Mouse (Mus musculus) liver, embryonic 13.5 days (tissue): ENCODE measurements around the gene Pdlim3. TPM values are rescaled to one million over a fixed set of nuclear protein-coding genes. Genes with fewer than 3 reads are reported as not detected.

Experiments used
- ATAC-seq: fragments of 200-750 bp; cut with Nextera tagmentation; 2 replicates; pipeline ENCODE4 v1.8.0; 2017; ENCODE audit warnings: low read depth, mild to moderate bottlenecking, moderate number of reproducible peaks, moderate library complexity
- DNase-seq: peaks from one replicate; pipeline ENCODE4 v3.0.0; 2022
- H3K27ac ChIP-seq: fragments of 300-500 bp; sonication (generic); 2 replicates; pipeline ENCODE4 v1.5.1; 2015; ENCODE audit warnings: moderate library complexity, mild to moderate bottlenecking, inconsistent platforms
- H3K27me3 ChIP-seq: fragments of 300-500 bp; sonication (generic); 2 replicates; pipeline ENCODE4 v1.6.1; 2015; ENCODE audit warnings: mild to moderate bottlenecking, inconsistent platforms
- H3K36me3 ChIP-seq: fragments of 300-500 bp; sonication (generic); 2 replicates; pipeline ENCODE4 v1.6.1; 2015; ENCODE audit warnings: mild to moderate bottlenecking, inconsistent platforms
- H3K4me1 ChIP-seq: fragments of 300-500 bp; sonication (generic); replicated peaks from 2 replicates; pipeline ENCODE4 v1.6.1; 2015; ENCODE audit warnings: inconsistent platforms
- H3K4me2 ChIP-seq: fragments of 300-500 bp; sonication (generic); 2 replicates; pipeline ENCODE4 v1.6.1; 2015; ENCODE audit warnings: inconsistent platforms, mild to moderate bottlenecking, moderate library complexity
- H3K4me3 ChIP-seq: fragments of 300-500 bp; sonication (generic); replicated peaks from 2 replicates; pipeline ENCODE4 v1.5.1; 2015; ENCODE audit warnings: mild to moderate bottlenecking, inconsistent platforms
- H3K9ac ChIP-seq: fragments of 300-500 bp; sonication (generic); 2 replicates; pipeline ENCODE4 v1.6.1; 2015; ENCODE audit warnings: mild to moderate bottlenecking, inconsistent platforms
- H3K9me3 ChIP-seq: fragments of 300-500 bp; sonication (generic); replicated peaks from 2 replicates; pipeline ENCODE4 v1.6.1; 2016; ENCODE audit warnings: inconsistent platforms
- WGBS: fragments of 180-500 bp; shearing (Covaris S2); methylation state at CpG from one replicate; pipeline ENCODE4 v1.1.7; 2015; ENCODE audit not compliant: insufficient replicate concordance; 5-methylcytosine and 5-hydroxymethylcytosine counted together
- polyA plus RNA-seq: library from polyadenylated mRNA; unstranded; fragments of >200 nt; fragmentation: Nextera tagmentation; extraction: Ambion mirVana; gene quantifications from 2 replicates; pipeline ENCODE4 v1.2.1, GENCODE M21; 2015

Pdlim3 gene
- polyA plus RNA-seq, 1 experiment from 2014 or later: 1.7 TPM

GRCm38 (mm10) chr8:45876397-45876796, 8.9 kb upstream of the Pdlim3 start:
- Histone ChIP-seq H3K36me3 (no peaks in the 10 kb centered on the region), H3K4me2 (no peak overlapping the region), H3K9me3 (no peaks in the 10 kb centered on the region), H3K9ac (no peak overlapping the region), H3K4me1 (no peaks in the 10 kb centered on the region), H3K4me3 (no peak overlapping the region), H3K27ac (no peak overlapping the region), H3K27me3 (no peaks in the 10 kb centered on the region)
- ATAC-seq (no peak), DNase-seq (no peak)
- WGBS: 52% methylated on average over 5 of the region's 5 CpGs

DNA sequence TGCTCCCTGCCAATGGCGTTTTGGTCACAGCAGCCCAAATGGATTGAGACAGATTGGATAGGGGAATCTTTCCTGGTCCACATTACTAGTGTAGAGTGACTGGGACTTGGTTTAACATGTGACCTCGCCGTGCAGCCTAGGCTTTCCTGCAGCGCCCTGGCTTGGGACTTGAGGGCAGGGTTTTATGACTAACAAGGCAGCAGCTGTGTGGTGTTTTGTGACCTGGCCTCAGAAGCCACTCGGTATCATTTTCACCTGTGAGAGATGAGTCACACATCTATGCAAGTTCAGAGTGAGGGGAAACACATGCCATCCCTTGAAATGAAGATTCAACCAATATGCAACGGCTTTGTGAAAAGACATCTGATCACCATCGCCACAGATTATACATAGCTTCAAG, 7.6 kb upstream of the Pdlim3 start:
- H3K27ac ChIP-seq: no peak overlapping the region
- ATAC-seq (no peak), DNase-seq (no peak)
- no peak overlapping the region for H3K4me3 ChIP-seq
- no peaks in the 10 kb centered on the region for H3K36me3 ChIP-seq
- no peaks in the 10 kb centered on the region for H3K27me3 ChIP-seq
- WGBS: 63% methylated on average over 7 of the region's 7 CpGs
- H3K4me1 ChIP-seq: no peaks in the 10 kb centered on the region
- no peak overlapping the region for H3K9ac ChIP-seq
- H3K9me3 ChIP-seq: no peaks in the 10 kb centered on the region
- no peak overlapping the region for H3K4me2 ChIP-seq

GRCm38 (mm10) chr8:45880457-45880856, 4.8 kb upstream of the Pdlim3 start:
- Histone ChIP-seq H3K9me3 (no peaks in the 10 kb centered on the region), H3K9ac (no peak overlapping the region), H3K4me3 (no peak overlapping the region), H3K27ac (no peak overlapping the region), H3K4me1 (no peaks in the 10 kb centered on the region), H3K27me3 (peaks cover 9% of the 10 kb centered on the region), H3K36me3 (no peaks in the 10 kb centered on the region), H3K4me2 (no peak overlapping the region)
- ATAC-seq (no peak), DNase-seq (no peak)
- 14% methylated on average over 3 of the region's 3 CpGs for WGBS

- no peak overlapping the region for H3K4me3 ChIP-seq
- no peaks in the 10 kb centered on the region for H3K4me1 ChIP-seq
- H3K9ac ChIP-seq: no peak overlapping the region
- no peak overlapping the region for H3K27ac ChIP-seq
- no peak for ATAC-seq
- no peak overlapping the region for H3K4me2 ChIP-seq
- no peaks in the 10 kb centered on the region for H3K36me3 ChIP-seq
- H3K27me3 ChIP-seq: peaks cover 15% of the 10 kb centered on the region
- DNase-seq: no peak
- H3K9me3 ChIP-seq: no peaks in the 10 kb centered on the region
- 76% methylated on average over 8 of the region's 8 CpGs for WGBS
These were observed 3.5 kb upstream of the Pdlim3 start for GRCm38 (mm10) chr8:45881726-45882125.

- no peak for ATAC-seq
- 50% methylated on average over 4 of the region's 4 CpGs for WGBS
- H3K27ac ChIP-seq: no peak overlapping the region
- no peak for DNase-seq
- no peaks in the 10 kb centered on the region for H3K9me3 ChIP-seq
- H3K36me3 ChIP-seq: no peaks in the 10 kb centered on the region
- peaks cover 15% of the 10 kb centered on the region for H3K27me3 ChIP-seq
- H3K4me2 ChIP-seq: no peak overlapping the region
- no peak overlapping the region for H3K4me3 ChIP-seq
- H3K9ac ChIP-seq: no peak overlapping the region
- no peaks in the 10 kb centered on the region for H3K4me1 ChIP-seq
These were observed 1.5 kb upstream of the Pdlim3 start for GRCm38 (mm10) chr8:45883793-45884192.

- ATAC-seq (no peak), DNase-seq (no peak)
- Histone ChIP-seq H3K27me3 (peaks cover 15% of the 10 kb centered on the region), H3K4me2 (peak overlapping the region; percentile 49), H3K4me1 (no peaks in the 10 kb centered on the region), H3K9ac (no peak overlapping the region), H3K4me3 (peak overlapping the region; percentile 28), H3K27ac (no peak overlapping the region), H3K9me3 (no peaks in the 10 kb centered on the region), H3K36me3 (no peaks in the 10 kb centered on the region)
- 14% methylated on average over 13 of the region's 13 CpGs for WGBS
These were observed 709 bp upstream of the Pdlim3 start for GRCm38 (mm10) chr8:45884552-45884951.

GRCm38 (mm10) chr8:45885775-45886174, 514 bp downstream of the Pdlim3 start:
- Histone ChIP-seq H3K9ac (no peak overlapping the region), H3K36me3 (no peaks in the 10 kb centered on the region), H3K4me3 (peak overlapping the region; percentile 28; the same call in 1 of the 2 replicates), H3K4me2 (peak overlapping the region; percentile 49), H3K4me1 (no peaks in the 10 kb centered on the region), H3K27ac (no peak overlapping the region), H3K9me3 (no peaks in the 10 kb centered on the region), H3K27me3 (peaks cover 15% of the 10 kb centered on the region)
- DNase-seq: no peak
- 41% methylated on average over 2 of the region's 2 CpGs for WGBS
- ATAC-seq: no peak

DNA sequence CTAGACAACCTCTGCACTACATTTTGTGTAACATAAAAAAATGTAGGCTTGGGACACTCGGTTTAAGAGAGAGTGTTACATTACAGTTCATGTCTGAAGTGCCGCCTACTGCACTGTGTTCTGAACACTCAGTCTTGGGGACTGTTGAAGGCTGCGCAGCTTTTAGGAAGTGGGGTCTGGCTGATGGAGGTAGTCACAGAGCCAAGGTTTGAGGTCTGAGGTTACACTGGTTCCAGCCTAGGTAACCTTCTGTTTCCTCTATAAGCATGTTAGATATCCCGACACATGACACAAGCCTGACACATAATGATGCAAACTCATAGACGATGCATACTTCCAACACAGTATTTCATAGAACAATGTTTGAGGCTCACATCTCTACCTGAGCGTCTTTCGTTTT, 4.5 kb downstream of the Pdlim3 start:
- no peaks in the 10 kb centered on the region for H3K4me1 ChIP-seq
- no peak overlapping the region for H3K4me3 ChIP-seq
- ATAC-seq (no peak), DNase-seq (no peak)
- no peak overlapping the region for H3K9ac ChIP-seq
- H3K4me2 ChIP-seq: no peak overlapping the region
- no peaks in the 10 kb centered on the region for H3K36me3 ChIP-seq
- no peaks in the 10 kb centered on the region for H3K9me3 ChIP-seq
- 73% methylated on average over 7 of the region's 7 CpGs for WGBS
- H3K27ac ChIP-seq: no peak overlapping the region
- H3K27me3 ChIP-seq: peaks cover 12% of the 10 kb centered on the region

GRCm38 (mm10) chr8:45896590-45896989, 11.3 kb downstream of the Pdlim3 start:
- H3K27ac ChIP-seq: no peak overlapping the region
- H3K36me3 ChIP-seq: no peaks in the 10 kb centered on the region
- H3K27me3 ChIP-seq: no peaks in the 10 kb centered on the region
- H3K9ac ChIP-seq: no peak overlapping the region
- H3K4me1 ChIP-seq: no peaks in the 10 kb centered on the region
- ATAC-seq (no peak), DNase-seq (no peak)
- H3K4me2 ChIP-seq: no peak overlapping the region
- 51% methylated on average over 3 of the region's 3 CpGs for WGBS
- no peaks in the 10 kb centered on the region for H3K9me3 ChIP-seq
- H3K4me3 ChIP-seq: no peak overlapping the region

DNA sequence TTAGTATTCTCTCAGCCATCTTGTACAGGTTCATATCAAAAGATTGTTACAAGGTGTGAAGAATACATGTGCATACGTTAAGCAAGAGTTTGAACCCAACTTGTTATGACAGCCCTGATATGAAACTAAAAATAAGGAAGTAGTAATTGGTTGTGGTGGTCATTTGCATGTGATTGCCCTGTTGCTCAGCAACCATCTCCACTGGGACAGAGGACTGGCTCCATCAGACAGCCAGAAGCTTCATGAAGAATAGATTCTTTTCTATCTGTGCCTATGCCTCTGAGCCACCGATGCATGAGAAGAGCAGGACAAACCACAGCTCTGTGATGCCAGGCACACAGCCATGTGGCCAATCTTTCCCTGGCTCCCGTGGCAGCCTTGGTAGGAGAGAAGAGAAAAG, 14.5 kb downstream of the Pdlim3 start:
- ATAC-seq (no peak), DNase-seq (no peak)
- Histone ChIP-seq H3K4me1 (no peaks in the 10 kb centered on the region), H3K9me3 (no peaks in the 10 kb centered on the region), H3K9ac (no peak overlapping the region), H3K36me3 (no peaks in the 10 kb centered on the region), H3K27me3 (no peaks in the 10 kb centered on the region), H3K4me2 (no peak overlapping the region), H3K4me3 (no peak overlapping the region), H3K27ac (no peak overlapping the region)
- 50% methylated on average over 3 of the region's 3 CpGs for WGBS

DNA sequence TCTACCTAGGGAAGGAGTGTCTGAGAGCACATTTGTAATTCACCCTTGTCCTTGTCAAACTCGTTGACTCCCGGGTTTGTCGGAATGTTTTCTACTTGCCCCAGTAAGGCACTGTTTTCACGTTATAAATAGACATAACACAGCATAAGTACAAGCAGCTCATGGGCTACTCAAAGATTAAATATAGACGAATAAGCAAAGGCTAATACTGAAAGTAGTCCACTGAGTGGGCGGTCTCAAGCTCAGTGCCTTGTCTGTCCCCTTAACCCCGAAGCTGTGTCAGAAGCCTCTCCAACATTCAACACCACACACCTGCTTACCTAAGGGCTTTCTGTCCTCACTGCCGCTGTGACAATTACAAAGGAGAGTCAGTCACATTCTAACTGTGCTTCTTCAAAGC, 16.4 kb downstream of the Pdlim3 start:
- H3K27ac ChIP-seq: no peak overlapping the region
- H3K36me3 ChIP-seq: no peaks in the 10 kb centered on the region
- DNase-seq: no peak
- H3K9ac ChIP-seq: no peak overlapping the region
- no peak overlapping the region for H3K4me2 ChIP-seq
- H3K4me1 ChIP-seq: no peaks in the 10 kb centered on the region
- no peaks in the 10 kb centered on the region for H3K27me3 ChIP-seq
- WGBS: 72% methylated on average over 8 of the region's 8 CpGs
- H3K9me3 ChIP-seq: no peaks in the 10 kb centered on the region
- no peak for ATAC-seq
- no peak overlapping the region for H3K4me3 ChIP-seq

- no peak overlapping the region for H3K4me2 ChIP-seq
- H3K4me1 ChIP-seq: no peaks in the 10 kb centered on the region
- 11% methylated on average over 3 of the region's 3 CpGs for WGBS
- H3K9me3 ChIP-seq: no peaks in the 10 kb centered on the region
- no peak overlapping the region for H3K4me3 ChIP-seq
- ATAC-seq (no peak), DNase-seq (no peak)
- H3K9ac ChIP-seq: no peak overlapping the region
- H3K27ac ChIP-seq: no peak overlapping the region
- no peaks in the 10 kb centered on the region for H3K36me3 ChIP-seq
- H3K27me3 ChIP-seq: no peaks in the 10 kb centered on the region
These were observed 18.4 kb downstream of the Pdlim3 start for GRCm38 (mm10) chr8:45903659-45904058.
